Mouse (Mus musculus) monocyte, adult 2 months (primary cell): ENCODE data around the gene Gpx7.
A peak's percentile ranks its signal among the peaks of the same experiment; 100 is the strongest.

ENCODE experiments used
- DNase-seq, 2 experiments: peaks; one replicate each; pipeline ENCODE4 v3.0.0; 2022; ENCODE audit warnings: low spot score in 2 of 2, low read depth in 1 of 2

Gpx7 gene

DNA sequence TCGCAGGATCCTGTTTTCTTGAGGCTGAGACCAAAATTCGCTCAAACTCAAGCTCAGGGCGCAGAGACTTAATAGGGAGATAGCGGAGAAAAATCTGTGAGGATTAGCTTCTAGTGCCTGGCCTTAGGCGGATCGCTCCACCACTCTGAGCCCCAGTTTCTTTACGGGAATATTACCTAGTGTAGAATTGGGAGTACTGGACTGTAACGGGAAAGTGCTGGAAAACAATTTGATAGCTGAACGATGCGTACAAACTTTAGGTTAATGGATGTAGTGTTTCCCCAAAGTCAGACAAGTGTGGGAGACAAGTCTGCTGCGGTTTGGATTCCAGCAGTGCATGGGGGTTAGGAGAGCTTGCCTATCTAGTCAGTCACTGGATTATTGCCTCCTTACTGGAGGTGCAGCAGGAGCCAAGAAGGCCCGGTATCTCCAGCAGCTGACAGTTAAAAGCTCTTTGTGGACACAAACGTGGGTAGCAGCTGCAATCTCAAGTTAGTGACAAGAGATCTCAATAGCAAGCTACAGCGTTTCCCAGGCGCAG, at the start of gene Gpx7:
Gene Gpx7, minus strand, starts transcription at position 101 of the 541 bp plus-strand sequence.
- no peak for DNase-seq

DNA sequence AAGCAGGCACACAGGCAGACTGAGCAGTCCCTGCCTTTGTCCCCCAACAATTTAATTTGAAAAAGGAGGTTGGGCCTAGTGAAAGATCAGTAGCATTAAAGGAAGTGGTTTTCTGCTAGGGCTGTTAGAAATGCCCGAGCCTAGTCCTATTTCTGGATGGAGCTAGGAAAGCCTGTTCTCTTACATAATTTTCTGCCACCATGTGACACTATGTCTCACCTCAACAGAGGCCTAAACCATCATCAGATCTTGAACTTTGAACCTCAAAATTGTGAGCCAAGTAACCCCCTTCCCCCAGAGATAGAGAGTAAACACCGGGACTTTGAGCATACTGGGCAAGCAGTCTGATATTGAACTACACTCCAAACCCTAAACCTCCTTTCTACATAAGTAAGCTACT, 49.3 kb upstream of the Gpx7 start:
- no peak for DNase-seq

DNA sequence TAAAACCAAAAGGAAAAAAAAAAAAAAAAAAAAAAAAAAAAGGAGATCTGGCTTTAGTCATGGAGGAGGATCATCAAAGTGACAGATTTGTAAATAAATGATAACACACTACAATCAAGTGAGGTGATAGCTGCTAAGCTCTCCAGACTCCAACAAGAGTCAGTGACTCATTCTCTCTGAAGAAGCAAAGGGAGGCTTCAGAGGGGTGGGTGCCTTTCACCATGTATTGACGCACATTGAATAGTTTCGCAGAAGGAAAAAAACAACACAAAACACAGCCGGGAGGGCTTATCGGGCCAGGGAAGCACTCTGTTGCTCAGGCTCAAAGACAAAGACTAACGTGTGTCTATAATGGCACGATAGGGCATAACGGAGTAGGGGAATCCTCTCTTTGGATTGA, 41.3 kb upstream of the Gpx7 start:
- no peak for DNase-seq

DNA sequence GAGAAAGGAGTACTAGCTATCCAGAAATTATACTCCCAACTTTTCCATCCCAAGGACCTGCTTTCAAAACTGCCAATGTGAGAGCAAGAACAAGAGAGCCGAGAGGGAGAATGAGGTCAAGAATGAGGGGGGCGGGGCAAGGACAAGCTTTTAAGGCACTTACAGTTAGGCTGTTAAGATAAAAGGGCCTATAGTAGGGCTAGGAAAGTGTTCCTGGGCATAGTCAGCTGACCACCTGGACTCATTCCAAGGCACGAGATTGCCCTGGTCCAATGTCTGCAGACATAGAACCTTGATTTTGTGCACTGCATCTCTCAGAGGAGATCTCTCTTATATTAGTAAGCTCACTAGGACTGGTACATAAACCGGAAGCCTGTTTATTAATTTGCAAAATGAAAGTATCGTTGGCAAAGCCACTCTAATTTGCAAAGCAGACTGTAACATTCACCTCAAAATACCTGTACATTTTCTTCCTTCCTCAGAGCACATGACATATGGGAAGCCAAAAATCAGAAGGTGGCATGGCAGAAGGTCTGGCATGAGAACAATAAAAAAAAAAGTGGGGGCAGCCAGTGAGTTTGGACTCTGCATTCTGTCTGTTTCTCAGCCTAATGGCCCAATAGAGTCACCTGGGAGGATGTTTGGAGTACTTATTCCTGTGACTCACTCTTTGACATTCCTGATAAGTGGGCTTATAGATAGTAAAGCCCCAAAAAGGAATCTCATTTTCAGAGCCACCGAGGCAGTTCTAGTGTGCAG, 31.5 kb upstream of the Gpx7 start:
- no peak for DNase-seq

DNA sequence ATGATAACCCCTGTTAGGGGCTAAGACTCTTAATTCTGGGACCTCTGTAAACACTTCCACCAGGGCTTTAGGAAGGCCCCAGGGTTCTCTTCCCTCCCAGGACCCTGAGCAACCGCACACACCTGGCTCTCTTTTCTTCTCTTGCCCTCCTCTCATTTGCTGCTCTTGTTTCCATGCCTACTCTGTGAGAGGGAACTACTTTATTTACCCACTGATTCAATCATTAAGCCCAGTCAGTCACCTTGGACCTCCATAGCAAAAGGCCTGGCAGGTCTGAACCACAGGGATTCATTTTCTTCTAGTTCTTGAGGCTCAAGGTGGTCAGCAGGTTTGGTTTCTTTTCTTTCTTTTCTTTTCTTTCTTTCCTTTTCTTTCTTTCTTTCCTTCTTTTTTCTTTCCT, 29.5 kb upstream of the Gpx7 start:
- no peak for DNase-seq

DNA sequence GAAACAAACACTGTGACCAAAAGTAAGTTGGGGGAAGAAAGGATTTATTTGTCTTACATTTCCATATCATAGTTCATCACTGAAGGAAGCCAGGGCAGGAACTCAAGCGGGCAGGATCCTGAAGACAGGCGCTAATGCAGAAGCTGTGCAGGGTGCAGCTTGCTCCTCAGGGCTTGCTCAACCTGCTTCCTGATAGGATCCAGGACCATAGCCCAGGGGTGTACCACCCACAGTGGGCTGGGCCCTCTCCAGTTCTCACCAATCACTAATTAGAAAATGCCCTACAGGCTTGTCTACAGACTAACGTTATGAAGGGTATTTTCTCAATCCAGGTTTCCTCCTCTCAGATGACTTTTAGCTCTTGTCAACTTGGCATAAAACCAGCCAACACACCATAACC, 28.9 kb upstream of the Gpx7 start:
- DNase-seq: no peak

DNA sequence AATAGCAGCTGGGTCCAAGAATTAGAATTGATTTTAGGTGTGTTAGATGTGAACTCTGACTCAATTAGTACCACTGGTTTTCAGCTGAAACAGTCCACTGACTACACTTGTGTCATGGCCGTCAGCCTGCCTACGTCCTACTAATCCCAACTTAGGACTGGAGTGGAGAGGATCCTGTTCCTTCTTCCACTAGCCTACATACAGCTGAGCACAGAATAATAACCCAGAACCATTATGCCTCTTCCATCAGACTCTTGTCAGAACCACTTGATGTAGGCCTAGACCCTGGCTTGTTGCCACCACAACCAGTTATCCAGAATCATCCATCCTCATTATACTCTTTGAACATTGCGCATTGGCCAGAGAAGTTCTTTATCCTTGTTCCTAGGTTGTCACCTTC, 28.0 kb upstream of the Gpx7 start:
- DNase-seq: no peak

DNA sequence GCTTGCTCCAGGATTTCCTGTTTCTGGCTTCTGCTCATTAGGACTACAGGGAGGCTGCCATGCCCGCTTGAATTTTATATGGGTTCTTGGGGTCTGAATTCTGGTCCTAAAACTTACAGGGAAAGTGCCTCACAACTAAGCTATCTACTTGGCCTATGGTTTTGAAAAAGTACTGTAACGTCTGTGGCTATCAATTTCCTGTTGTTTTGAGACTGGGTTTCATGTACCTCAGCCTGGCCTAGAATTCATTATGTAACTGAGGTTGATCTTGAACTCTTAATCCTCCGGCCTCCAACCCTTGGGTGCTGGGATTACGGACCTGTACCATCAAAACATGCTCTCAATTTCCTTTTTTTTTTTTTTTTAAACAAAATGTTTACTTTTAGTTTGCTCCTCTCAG, 27.5 kb upstream of the Gpx7 start:
- DNase-seq: no peak

DNA sequence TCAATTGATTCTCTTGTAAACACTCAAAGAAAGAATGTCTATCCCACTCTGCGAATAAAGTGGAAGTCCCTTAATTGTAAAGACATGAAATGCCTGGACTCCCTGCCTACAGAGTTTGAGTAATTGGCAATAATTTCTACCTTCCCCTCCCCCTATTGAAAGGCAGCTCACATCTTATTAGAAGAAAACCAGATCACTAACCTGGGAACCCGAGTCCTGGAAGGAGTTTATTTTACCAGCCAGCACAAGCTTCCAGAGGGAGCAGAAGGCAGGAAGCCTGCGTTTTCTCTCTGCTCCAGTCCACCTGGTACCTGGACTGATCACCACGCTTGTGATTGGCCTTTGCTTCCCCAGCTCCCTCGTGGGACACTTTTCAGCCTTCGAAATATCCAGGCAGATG, 26.6 kb upstream of the Gpx7 start:
- DNase-seq: no peak

DNA sequence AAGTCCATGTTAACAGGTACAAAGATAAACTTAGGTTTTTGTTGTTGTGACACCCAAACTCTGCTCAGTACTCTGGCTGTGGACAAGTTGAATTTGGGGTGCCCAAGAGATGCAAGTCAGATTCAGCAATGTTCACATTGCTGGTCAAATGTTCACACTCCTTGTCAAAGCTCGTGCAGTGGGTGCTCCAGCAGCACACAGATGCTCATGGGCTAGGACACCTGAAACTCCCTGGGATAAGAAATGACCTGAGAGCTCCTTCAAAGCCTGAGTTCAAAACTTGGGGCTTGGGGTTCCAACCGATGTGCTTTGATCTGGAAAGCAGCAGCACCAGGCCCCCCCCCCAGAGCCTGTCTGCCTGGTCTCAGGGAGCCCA, 24.8 kb upstream of the Gpx7 start:
- DNase-seq: no peak

DNA sequence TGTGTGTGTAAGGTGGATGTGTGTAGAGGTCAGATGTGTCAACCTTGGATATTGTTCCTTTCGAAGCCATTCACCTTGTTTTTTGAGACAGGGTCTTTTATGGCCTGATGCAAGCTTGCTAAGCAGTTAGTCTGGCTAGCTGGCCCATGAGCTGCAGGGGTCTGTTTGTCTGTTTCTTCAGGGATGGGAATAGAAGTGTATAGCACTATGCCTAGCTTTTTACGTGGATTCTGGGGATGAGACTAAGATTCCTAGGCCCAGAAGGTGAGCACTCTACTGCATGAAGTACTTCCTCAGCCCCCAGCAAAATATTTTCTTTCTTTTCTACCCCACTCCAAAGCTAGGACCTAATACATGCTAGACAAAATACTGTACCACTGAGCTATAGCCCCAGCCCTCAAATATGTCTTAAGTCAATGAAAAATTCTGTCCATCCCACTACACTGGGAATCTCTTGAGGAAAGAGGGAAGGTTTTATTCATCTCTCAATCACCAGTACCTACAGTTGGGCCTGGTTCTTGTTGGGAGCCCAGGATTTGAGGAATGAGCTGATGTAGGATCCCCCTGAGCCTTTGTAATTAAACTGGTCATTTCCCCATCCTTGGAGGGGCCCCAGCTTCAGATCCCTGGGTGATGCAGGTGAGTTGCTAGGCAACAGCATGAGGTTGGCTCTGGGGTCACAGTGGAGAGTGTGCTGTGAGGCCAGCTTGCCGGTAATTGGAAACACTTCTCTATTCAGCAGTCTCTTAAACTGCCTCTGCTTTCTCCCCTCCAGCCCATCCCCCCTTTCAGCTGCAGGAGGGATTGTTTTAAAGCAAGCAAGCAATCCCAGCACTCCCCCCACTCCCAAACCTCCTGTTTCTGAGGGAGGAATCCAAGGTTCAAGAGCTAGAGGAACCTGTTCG, 24.1 kb upstream of the Gpx7 start:
- no peak for DNase-seq

DNA sequence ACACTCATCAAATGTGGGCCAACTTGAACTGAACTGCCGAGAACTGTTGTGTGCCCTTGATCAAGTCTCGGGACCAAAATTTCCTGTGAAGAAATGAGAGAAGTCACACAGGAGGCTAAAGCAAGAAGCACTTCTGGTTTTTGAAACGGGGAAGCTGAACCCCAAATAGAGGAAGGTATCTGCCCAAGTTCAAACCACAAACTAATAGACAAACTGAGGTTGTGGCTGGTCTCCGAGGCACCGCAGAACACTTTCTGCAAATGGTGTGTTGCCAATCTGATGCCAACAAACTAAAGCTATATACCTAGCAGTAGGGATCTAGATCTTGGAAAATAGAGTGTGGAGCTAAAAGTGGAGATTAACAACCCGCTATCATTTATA, 21.6 kb upstream of the Gpx7 start:
- DNase-seq: peak; percentile 10 to 44

DNA sequence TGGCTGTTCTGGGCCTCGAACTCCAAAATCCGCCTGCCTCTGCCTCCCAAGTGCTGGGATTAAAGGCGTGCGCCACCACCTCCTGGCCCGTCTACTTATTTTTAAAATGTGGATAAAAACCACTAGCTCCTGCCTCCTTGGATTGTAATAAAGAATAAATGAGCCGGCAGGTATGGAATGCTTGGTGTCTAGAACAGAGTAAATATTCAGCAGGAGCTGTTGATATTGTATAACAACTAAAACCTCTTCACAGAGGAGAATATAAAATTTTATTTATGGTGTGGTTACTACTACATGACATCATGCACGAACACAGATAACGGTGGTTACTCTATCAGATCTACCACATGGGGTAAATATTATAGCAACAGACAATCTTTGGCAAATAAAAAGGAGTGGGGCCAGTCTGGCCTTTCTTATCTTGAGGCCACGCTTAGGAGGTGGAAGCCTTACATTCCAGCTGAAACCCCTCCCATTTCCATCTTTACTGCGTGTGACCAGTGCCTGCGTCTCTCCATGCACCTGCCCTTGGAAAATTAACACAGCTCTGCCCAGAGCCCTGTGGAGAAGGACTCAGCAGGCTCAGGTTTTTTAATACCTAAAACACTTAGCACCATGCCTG, 21.1 kb upstream of the Gpx7 start:
- no peak for DNase-seq

DNA sequence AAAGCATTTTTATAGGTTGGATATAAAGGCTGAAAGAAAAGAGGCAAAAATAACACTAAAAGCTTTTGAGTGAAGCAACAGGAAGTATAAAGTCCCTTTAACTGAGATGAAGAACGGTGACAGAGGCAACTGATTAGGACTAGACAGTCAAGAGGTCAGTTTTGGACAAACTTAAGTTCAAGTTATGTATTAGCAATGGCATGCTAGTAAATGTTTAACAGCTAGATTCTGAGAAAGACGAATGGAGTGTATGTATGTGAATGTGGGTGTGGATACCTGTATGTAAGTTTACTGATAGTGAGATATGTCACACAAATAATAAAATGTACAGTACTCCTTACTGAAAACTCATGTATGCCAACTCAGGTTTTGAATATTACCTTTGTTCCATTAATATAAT, 17.8 kb upstream of the Gpx7 start:
- DNase-seq: no peak

DNA sequence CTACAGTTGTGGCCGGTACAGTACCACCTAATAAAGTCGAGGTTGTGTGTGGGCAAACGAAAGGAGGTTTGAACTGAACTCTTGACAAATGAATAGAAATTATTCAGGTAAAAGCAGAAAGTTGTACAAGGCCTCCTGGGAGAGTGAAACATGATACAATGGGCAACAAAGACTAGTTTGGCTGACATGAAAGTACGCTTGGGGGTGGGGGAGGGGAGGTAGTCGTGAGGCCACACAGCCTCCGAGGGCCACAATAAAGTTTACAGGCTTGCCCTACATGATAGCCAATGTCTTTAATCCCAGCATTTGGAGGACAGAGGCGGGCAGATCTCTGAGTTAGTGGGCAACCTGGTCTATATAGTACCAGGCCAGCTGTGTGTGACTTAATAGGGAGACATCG, 860 bp upstream of the Gpx7 start:
- DNase-seq: no peak

DNA sequence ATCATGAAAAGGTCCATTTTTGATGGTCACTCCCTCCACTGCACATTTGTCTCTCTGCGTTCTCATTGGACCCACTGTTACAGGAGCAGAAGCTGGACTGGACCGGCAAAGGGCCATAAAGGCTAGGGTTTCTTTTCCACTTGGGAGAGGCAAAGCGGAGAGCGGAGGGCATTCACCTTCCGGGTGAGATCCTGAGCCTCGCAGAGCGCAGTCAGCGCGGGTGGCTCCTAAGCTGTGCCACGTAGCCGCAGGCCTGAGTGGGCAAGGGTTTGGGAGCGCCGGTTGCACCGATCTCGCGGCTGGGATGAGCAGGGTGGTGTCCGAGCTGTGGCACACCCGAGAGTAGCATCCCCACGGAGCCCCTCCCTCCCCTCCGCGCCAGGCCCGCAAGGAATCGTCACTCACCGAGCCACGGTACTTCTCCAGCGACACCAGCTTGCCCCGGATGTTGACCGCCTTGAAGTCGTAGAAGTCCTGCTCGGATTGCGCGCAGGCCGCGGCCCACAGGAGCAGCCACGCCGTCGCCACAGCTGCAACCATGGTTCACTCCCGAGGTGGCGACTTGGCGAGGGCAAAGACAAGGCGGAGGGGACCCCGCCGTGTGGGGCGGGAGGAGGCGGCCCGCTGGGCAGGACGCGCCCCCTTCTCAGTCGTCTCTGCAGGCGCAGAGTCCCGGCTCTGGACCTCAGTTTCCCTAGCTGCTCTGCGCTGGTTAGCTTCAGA, 462 bp downstream of the Gpx7 start:
- no peak for DNase-seq

DNA sequence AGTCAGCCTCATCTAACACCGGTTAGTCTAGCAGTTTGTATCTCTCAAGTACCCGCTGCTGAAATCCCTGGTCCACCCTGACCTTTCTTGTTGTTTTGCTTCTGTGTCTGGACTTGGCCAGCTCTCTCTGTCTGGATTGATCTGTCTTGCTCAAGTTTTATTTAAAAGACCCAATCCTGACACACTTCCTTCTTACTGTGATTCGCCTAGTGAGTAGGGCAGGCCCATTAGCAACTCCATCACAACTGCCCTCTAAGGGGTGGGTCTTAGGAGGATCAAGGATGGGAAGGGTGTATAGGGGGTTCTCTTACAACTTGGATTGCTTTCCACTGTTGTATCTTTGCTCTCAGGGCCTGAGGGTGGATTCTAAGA, 1.0 kb downstream of the Gpx7 start:
- no peak for DNase-seq

DNA sequence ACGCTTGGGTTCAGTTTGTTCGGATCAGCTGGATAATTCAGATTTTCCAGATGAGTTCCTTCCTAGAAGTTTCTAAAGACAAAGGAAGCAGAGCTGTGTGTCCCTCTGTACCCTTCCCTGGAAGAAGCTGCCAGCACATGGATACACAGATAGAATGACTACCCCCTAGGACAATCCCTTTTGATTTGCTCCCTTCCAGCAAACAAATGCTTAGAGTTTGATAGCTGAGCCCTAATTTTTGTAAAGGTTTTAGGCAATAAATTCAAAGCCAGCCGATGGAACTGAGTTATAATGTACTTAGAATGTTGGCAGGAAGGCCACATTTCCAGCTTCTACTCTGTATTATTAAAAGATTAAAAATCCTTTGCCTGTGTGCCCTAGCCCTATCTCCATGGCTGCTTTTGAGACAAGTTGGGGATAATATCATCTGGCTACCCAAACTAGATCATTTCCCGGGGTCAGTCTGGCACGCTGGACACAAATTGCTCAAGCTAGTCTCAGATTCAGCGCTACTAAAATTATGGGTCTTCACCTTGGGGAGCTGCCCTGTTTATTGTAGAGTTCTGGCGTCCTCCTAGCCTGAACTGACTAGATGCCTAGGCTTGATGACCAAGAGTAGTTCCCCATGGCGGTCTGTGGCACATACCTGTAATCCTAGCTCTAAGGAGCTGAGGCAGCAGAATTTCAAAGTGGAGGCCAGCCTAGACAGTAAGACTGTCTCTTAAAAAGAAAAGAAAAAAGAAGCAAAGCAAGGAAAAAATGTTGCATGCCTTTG, 2.7 kb downstream of the Gpx7 start:
- DNase-seq: no peak

DNA sequence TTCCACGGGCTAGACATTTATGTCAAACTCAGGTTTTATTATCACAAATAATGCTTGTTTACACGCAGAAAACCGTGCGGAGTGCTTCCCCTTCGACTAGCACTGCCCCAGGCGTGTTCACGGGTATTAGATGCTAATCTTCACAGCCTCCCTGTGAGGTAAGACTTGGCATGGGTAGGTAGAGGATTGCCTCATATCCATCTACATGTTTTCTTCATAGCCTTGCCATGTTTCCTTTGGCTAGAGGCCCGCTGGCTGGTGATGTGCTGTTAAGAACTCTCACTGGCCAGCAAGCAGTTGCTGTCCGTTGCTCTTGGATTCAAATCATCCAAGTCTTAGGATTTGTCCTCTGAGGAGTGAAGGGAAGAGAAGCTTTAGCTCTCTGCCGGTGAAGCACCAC, 6.4 kb downstream of the Gpx7 start:
- no peak for DNase-seq

DNA sequence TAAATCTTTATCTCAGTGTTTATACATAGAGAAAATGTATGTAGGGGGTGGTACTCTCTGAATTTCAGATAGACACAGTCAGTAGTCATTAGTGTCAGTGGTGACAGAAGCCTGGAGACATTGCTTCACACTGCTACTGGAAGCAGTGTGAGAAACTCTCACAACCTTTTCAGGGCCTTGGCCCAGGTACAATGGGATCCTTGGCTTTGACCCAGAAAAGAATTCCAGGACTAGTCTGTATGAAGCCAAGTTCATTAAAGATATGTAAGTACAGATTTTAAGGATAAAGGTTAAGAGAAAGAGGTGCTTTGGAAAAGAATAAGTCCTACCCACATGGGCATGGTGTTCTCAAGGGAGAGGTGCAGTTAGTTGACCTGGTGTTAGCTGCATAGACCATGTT, 12.5 kb downstream of the Gpx7 start:
- DNase-seq: no peak

DNA sequence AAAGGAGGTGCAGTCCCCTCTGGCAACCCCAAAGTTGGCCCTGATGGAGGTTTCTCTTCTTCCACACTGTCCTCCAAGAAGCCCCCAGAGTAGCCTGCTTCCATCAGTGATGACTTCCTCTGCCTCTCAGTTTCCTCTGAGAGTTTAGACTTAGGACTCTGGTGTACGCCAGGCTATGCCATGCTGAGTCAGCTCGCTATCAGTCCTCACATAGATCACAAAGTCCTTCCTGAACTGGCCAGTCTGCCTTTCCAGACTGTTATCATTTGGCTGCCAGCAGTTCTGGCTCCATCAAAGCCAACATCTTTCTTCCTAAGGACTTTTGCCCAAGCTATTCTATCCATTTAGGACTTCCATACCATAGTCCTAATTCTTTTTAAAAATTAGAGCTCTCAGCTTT, 14.2 kb downstream of the Gpx7 start:
- no peak for DNase-seq
